Mouse (Mus musculus): ENCODE results near the gene Nt5e.

DNA sequence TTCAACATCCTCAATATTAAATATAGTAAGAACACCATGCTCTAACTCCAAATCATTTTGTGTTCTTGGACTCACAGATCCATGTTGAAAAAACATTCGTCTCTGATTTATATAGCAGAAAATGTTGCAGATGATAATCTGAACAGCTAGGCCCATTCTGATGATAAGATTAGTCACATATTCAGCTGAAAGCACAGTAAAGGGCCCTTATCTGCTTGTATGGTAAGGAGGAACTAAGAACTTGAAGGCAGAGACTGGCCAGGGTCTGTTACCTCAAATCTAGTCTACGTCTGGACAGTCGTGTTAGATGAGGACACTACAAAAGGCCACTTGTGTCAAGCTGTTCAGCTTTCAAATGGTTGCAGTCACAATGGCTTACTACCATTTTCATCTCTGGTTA is 52.1 kb downstream of the Nt5e start:
- no peak for TF ChIP-seq JUND (conservative IDR thresholded peaks at IDR 0.05; ENCODE audit: low read depth, low read length)
- no peak for TF ChIP-seq EP300 (IDR thresholded peaks at IDR 0.05; ENCODE audit: low read length)
- no peak for TF ChIP-seq ZC3H11A (IDR thresholded peaks at IDR 0.05; ENCODE audit: low read depth, low read length)
- no peak for TF ChIP-seq TBP (conservative IDR thresholded peaks at IDR 0.05; ENCODE audit: low read depth, low read length)
- no peak for TF ChIP-seq CTCF (conservative IDR thresholded peaks at IDR 0.05 in 1 of 2, IDR thresholded peaks at IDR 0.05 in 1 of 2; ENCODE audit: low read depth in 2 of 2, low read length in 2 of 2)
- no peak for TF ChIP-seq RCOR1 (conservative IDR thresholded peaks at IDR 0.05; ENCODE audit: low read depth, low read length)
- TF ChIP-seq TCF12 (IDR thresholded peaks at IDR 0.05; ENCODE audit: low read depth, low read length), result no peak
- TF ChIP-seq POLR2A (IDR thresholded peaks at IDR 0.05; ENCODE audit: low read depth, low read length), result no peak
